Mouse (Mus musculus): ENCODE data around the gene Cd164.
A peak's percentile ranks its signal among the peaks of the same experiment; 100 is the strongest.

The Cd164 gene

DNA sequence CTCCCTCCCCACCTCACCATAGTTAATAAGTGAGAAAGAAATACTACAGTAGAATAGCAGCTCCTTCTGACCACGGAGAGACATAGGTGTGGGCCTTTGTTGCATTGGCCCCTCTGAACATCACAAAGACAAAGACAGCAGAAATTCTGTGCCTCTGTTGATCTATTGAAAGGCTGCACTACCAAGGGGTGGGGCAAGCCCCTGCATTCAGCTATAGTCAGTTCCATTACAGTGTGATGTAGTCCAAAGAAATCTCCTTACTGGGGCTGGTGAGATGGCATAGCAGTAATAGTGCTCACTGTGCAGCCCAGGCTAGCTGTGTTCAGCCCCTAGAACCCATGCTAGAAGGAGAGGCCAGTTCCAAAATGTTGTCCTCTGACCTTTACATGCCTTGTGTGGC lies 14.2 kb upstream of the Cd164 start:
- no peak for DNase-seq

DNA sequence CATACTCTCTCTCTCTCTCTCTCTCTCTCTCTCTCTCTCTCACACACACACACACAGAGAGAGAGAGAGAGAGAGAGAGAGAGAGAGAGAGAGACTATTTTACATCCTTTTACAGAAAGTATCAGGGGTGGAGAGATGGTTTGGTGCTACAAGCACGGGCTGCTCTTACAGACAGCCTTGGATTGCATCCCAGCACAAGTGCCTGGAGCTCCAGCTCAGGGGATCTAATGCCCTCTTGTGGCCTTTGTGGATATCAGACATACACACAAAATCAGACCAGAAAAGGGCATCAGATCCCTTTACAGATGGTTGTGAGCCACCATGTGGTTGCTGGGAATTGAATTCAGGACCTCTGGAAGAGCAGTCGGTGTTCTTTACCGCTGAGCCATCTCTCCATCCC lies 13.8 kb upstream of the Cd164 start:
- peak; percentile 84 for DNase-seq

DNA sequence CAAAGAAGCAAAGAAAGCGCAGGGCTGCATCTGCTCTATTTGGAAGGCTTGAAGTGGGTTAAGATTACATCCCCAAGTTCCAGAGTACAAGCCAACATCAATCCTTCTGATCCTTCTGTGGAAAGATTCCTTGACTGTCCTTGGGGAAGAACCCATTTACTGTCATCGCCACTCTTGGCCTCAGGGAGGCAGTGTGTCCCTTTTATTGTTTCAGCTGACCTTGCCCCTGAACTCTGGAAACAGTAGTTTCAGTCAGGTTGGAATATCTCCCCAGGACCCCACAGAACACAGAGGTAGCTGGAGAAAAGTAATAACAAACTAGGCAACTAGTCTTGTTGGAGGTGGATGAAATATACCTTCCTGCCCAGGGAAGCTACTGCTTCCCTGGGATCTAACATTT lies 10.1 kb upstream of the Cd164 start:
- peak; percentile 39 for DNase-seq

DNA sequence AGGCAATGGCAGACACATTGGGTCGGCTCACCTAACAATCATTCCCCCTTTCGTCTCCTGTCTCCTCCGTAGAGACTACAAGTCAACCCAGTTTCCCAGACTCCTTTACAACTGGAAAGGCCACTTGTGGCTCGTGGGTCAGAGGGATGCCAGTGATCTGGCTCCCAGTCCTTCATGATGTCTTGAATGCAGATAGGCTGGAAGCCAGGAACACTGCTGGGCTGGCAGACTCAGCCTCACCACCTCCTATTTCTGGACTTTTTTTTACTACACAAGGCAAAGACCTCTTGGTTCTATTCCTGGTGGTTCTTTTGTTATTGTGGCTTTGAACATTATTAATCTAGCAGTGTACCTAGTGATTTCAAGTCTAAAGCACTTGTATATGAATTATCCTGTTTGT lies 4.9 kb upstream of the Cd164 start:
- DNase-seq: no peak

DNA sequence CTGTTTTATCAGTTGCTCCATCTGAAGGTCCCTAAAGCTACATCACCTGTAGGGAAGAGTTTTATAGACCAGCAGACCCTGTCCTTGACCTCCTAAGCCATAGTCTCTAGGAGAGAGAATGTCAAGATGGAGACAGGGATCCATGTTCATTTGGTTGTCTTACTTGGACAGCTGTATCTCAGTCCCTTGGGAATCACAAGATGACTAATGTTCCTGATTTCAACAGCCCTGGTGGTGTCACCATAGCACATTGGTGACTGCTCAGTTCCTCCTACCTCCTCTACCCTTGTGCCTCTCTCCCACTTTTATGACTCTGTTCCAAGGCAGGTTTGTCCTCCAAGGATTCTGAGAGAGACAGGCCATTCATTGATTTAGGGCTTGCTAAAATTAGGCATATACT lies 4.3 kb upstream of the Cd164 start:
- no peak for DNase-seq

DNA sequence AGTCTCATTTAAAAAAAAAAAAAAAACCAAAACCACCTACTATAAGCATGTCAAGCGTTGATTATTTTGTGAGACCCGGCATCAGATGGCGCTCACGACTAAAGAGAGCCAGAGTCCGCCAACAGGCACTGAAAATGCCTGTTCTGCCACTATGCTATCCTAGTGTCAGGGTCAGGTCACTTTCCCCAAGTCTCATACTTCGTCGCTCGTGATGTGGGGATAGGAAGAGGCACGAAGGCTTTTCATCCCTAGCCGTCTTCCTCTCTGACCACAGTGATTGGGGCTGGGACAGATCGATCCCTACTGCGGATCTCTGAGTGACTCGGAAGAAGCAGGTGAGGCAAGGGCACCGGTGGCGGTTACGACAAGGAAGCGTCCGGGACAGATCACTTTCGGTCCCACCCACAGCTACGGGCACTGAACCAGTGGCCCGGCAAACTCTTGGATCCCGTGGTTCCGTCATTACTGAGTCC lies 670 bp upstream of the Cd164 start:
- peak; percentile 89 for DNase-seq

DNA sequence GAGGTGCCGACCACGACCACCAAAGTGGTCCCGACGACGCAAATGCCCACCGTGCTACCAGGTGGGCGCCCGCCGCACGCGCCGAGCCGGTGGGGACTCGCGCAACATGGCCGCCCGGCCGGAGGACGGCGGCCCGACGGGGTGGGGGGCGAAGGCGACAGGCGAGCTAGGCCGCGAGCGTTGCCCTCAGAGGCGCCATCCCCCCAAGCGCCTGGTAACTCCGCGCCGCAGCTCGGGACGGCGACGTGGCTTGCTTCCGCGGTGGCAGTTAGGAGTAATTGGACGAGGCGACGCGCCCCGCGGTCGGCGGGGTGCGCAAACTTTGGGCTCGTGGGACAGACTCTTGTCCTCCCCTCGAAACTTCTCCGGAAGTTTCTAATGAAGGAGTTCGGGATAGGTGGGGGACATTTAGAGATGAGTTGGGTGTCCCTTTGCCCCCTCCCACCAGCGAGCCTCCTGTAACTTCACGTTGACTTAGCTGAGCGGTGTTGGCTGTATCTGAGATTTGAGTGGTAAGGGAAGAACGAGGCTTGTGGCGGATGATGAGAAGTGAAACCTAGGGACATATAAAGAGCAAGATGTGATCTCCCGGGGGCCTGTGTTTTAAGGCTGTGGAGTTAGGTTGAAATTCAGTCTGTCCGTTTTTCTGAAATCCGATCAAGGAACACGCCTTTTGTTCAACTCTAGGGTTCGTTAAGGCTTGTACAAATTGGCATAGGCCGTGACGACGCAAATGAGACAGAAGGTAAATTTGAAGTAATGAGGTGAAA lies 611 bp downstream of the Cd164 start:
- peak; percentile 57 for DNase-seq

DNA sequence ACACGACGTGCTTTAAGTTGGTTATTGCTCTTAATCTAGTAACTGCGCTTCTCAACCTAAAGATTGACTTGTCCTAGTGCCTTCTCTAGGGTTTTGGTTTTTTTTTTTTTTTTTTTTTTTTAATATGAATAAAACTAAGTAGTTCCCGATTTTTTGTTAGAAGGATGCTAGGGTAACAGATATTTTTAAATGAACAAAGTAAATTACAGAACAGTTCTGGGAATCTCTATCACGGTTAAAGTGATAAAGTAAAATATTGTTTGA lies 1.1 kb downstream of the Cd164 start:
- DNase-seq: no peak

DNA sequence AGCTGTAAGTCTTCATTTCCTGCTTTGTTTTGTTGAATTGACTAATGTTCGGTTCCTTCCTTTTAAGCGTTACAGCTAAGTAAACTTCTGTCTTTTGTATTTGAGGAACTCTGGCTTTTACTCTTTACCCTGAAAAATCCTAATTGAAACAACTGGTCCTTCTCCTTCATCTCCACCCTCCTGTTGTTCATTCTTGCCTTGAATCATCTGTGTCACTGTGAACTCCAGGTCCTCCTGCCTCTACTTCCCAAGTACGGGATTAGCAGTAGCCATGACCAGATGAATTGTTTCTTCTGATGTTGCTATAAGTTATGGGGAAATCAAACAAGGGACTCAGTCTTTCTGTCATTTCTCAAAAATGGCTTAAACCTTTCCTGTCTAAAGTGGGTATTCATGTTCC lies 4.2 kb downstream of the Cd164 start:
- no peak for DNase-seq

DNA sequence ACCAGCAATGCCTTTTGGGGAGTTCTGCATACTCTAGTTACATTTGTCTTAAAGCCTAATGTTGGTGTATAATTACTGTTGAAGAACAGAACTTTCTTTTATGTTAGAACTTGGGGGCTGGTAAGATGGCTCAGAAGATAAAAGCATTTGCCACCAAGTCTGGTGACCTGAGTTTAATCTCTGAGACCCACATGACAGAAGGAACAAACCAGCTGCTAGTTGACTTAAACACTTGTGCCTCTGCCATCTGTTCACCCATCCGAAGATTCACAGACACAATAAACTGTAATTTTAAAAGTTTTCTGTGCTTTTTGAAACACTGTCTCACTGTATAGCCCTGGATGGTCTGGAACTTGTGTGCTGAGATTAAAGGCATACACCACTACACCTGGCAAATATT lies 6.5 kb downstream of the Cd164 start:
- DNase-seq: no peak

DNA sequence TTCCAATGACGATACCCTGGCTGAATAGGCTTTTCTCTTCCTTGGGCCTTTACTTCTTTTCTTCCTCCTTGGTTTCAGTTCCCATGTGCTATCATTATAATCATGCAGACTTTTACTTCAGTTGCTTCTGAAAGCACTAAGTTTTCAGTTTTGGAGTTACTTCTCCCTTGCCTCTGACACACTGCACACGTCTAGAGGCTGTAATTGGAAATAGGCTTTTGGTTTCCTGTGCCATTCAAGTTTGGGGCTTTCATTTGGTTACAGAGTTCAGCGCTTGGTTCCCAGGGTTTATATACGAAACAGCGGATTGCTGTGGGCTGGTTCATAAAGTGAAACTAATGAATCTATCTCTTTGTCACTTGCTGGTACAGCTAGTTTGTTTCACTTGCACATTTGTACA lies 10.8 kb downstream of the Cd164 start:
- no peak for DNase-seq

DNA sequence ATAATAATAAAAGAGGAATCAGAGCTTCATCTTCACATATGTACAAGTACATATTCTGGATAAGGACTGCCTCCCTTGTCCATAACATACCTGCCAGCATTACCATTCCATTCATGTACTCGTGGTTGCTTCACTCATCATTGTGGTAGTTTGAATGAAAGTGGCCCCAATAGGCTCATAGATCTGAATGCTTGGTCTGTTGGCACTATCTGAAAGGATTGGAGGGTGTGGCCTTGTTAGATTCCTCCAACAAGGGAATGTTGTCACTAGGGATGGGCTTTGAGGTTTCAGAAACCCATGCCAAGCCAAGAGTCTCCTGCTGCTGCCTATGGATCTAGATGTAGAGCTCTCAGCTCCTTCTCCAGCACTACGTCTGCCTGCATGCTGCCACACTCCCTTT lies 16.8 kb downstream of the Cd164 start:
- DNase-seq: no peak

DNA sequence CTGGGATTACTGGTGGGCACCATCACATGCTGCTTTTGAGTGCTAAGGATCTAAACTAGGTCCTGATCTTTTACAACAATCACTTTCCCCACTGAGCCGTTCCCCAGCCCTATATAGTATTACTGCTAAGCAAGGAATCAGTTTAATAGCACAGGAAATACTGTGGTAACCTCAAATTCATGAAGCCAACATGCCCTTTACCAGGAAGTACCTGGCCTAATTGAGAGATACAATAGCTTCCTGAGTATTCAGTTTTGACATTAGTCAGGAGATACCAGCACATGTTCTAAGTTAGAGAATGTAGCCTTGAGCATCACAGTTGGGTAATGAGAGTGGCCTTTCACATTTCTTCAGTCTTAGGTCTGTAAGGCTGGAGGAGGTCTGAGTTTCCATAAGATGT lies 17.5 kb downstream of the Cd164 start:
- DNase-seq: no peak

DNA sequence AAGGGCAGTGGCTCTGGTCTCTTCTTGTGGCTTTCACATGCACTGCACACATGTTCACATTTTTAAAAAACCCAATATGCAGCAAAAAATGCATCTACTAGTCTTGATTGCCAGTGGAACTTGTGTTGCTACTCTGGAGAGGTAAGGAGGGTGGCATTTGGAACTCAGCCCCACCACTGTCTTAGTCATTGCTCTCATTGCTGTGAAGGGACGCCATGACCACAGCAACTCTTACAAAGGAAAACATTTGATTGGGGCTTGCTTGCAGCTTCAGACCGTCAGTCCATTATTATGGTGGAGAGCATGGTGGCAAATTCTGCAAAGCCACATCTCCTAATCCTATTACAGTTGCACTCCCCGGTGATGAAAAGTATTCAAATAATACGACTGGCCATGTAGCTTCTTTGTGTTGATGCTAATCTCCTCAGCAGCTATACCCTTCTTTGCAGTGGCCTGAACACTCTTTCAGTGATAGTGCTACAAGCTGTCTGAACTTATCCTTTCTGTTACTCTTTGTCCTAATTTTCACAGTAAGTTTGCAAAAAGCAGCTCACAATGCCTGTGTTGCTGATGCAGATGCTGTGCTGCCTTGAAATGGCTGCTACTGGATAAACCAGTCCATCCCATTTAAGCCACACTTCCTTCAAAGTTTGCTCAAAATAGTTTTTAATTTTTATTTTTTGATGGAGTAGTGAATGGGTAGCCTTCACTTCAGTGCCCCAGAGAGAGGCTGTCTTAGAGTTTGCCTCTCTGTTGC lies 18.2 kb downstream of the Cd164 start:
- DNase-seq: no peak

DNA sequence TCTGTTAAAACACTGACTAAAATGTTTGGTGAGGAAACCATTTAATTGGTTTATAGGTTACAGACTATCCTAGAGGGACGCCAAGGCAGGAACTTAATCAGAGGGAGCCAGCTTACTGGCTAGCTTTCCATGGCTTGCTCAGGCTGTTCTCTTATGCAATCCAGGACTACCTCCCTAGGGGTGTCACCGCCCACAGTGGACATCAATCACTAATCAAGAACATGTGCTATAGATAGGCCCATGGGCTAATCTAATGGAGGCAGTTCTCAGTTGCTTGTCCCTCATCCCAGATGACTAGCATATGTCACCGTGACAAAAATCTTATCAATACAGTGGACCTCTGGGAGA lies 18.7 kb downstream of the Cd164 start:
- no peak for DNase-seq

DNA sequence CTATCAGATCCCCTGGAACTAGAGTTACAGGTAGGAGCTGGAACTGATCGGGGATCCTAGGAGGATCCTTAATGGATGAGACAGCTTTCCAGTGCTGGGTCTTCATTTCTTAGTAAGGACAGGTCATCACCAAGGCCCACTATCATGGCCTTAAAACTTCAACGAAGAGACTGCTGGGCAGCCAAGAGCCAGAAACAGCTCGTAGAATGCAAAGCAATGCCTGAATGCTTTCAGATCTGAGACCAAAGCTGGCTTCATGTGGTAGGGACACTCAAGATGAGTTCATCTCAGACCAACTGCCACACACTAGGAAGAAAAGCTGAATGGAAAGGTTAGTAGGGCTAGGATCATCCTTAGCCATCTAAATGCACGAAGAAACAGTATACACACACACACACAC lies 19.8 kb downstream of the Cd164 start:
- DNase-seq: no peak

DNA sequence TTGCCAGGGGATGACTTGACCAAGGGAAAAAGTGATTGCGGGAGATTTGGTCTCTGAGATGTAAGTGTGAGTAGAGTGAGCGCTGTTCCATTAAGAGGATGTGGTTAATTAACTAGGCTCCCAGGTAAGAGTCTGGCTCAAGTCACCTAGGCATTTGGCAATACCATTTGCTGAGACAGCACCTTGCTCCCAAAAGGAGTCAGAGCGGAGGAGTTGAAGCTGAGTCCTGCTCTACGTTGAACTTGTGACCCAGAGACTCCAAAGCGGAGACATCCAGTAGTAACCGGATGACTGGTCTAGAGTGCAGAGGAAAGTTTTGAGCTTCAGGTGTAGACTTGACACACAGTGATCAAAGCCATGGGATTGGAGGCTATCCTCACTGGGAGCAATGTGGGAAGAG lies 22.8 kb downstream of the Cd164 start:
- peak; percentile 53 for DNase-seq

DNA sequence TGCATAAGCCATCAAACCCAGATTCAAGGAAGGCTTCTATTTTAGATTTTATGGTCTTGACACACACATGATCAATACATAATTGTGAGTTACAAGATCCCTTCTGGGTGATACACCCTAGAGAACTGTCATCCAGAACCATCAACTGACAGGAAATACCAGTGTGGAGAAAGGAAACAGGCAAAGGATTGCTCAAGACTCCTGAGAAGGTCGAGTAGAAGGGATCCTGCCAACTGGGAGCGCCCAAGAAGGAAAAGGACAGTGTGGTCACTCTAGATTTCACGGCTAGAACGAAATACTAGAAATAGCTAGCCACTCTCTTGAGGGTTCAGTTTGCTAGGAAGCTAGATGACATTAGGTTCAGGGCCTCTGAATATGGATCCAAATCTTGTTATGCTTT lies 24.2 kb downstream of the Cd164 start:
- DNase-seq: no peak

DNA sequence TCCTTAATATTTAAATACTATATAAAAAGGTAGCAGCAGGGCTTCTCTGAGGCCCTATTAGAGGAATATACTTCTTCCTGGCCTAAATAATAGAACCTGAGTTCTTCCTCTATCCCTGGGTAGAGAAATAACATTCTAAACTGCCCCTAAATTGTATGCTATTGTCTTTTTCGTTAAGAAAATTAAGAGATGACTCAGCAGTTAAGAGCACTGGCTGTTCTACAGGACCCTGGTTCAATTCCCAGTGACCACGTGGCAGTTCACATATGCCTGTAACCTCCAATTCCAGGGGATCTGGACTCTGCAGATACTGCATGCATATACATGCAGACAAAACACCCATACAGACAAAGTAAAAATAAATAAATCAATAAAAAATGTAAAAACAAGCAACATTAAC lies 24.6 kb downstream of the Cd164 start:
- no peak for DNase-seq

DNA sequence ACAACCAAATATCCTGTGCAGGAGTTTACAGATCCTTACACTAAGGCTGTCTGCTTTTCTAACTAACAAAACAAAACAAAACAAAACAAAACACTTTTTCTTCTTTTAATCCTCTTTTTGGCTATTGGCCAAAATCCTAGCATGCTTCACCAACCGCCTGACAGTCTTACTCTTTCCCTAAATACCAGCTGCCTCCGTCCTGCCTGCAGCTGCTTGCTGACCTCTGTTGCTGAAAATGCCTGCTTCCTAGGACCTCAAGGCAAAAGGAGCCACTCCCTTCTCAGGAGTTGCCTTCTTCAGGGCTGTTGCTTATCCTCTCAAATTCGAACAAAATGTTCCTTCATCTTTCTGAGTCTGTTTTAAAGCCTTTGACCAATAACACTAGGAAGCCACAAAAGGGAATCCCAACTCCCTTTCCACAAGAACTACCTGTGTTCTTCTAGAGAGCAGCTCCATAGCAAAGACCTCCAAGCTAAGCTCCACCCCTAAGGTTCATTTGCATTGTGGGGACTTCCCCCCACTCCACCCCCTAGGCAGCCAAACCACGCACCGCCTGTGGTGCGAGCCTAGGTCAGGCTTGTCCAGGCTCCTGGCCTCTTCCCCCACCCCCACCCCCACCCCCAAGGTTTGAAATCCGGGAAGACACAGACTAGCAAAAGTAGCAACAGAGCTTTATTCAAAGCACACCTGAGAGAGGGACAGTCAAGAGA lies 25.4 kb downstream of the Cd164 start:
- DNase-seq: peak; percentile 15

DNA sequence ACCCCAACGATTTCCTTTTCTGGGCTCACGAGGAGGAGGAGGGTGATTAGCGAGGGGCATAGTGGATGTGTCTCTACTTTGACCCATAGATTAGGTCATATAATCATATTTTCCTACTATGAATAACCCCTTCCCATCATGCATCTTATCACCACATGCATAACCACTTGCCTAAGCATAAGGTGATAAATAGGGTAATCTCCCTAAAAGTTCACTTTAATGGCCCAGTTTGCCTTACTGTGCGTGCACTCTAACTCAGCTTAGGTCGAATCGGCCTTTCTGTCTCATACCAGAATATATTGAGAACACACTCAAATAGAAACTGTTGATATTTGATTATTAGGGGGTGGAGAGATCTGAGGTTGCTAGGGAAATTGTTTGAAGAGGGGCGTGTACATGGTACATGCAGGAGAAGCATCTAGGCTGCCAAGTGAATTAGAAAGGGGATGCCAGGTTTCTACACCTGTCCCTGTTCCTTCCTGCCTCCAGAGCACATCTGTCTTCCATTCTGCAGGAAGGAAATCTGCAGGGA lies 26.1 kb downstream of the Cd164 start:
- DNase-seq: no peak

DNA sequence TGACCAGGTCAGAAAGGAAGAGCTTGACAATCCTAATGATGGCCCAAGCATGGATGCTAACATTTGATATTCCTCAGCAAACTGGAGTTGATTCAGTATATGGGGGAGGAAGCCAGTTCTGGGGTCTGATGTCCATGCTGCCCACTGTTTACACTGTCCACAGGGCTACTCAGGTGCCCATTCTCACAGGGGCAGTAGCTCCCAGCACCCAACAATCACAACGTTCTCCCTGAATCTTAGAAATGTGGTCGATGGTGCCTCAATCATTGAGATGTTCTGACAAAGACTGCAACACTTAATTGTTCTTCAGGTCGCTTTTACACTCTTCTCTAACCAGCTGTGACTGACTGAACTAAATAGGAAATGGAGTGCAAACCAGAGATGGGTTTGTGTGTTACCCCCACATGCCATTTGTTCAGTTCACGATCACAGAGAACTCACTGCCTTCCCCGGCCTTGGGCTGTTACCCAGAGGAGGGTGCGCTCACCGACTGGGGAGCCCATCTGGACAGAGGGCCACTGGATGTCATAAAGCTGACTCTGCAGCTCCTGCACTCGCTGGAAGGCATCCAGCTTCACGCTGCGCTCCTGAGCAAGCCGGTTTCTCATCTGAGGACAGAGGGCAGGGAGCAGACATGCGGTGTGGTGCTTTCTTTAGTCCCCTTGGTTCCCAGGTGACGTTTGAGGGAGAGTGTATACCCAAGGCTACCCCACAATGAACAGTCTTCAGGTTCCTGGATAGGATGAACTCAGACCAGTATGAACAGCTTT lies 27.4 kb downstream of the Cd164 start:
- DNase-seq: peak; percentile 84

DNA sequence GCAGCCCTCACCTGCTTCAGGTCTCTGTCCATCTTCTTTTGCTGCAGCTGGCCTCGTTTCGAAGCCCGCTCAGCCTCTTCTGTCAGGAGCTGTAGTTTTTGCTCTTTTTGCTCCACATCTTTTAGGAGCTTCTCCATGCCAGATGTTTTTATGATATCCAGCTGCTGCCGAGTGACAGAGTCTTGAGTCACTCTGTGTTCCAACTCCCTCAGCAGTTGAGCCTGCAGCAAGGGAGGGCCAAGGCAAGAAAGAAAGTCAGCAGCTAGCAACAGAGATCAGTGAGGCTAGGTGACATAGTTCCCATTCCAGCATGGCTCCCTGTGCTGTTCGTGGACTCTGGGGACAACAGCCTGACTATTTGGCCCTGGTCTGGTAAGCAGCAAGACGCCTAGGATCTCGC lies 31.5 kb downstream of the Cd164 start:
- no peak for DNase-seq
